In genomic region chr7:17091280-17091679, GRCm38 (mm10) we compare ENCODE assay signal across 9 mouse cellular contexts. TPM values are rescaled to one million over a fixed set of nuclear protein-coding genes. Genes with fewer than 3 reads are reported as not detected.
A peak's percentile ranks its signal among the peaks of the same experiment; 100 is the strongest.
DNase-seq lines count a peak whose midpoint lies in the region; ATAC-seq and TF ChIP-seq lines count a peak whose summit lies in the region.
"Had no signal": no experiment of that assay in that cellular context is flagged by ENCODE, and none has a peak within 500 bp of the region (broad histone marks: within the 10 kb centered on the region; RNA-seq: fewer than 3 reads in every experiment).

No protein-coding gene starts in this region.

- peak; percentile 4 for DNase-seq in embryonic facial prominence, embryonic 11.5 days (ENCODE audit: low spot score)
- no peak for DNase-seq in embryonic facial prominence, embryonic 10.5 days (ENCODE audit: low spot score)
- DNase-seq in lung, postnatal 0 days (ENCODE audit: low spot score), result no peak
- DNase-seq in lung, postnatal 25 days (ENCODE audit: low spot score), result no peak
- peak; percentile 16 to 29 for DNase-seq in thymus, postnatal 36 days
- DNase-seq in neural tube, embryonic 10.5 days (ENCODE audit: extremely low spot score, low spot score), result no peak
- DNase-seq: kidney, adult 18-20 months had no signal

- peak; percentile 55 for TF ChIP-seq CTCF in lung, postnatal 0 days (IDR thresholded peaks at IDR 0.05)

- H3K4me2 ChIP-seq in embryonic facial prominence, embryonic 11.5 days (ENCODE audit: low read depth, low read length), result no peak overlapping the region
- H3K4me2 ChIP-seq in lung, postnatal 0 days (replicated peaks; ENCODE audit: low read depth, low read length), result no peak overlapping the region
- no peak overlapping the region for H3K4me2 ChIP-seq in forebrain, embryonic 12.5 days

- H3K4me3 ChIP-seq in embryonic facial prominence, embryonic 11.5 days (ENCODE audit: low read depth, low read length), result no peak overlapping the region
- H3K4me3 ChIP-seq in embryonic facial prominence, embryonic 10.5 days, result no peak overlapping the region
- no peak overlapping the region for H3K4me3 ChIP-seq in lung, postnatal 0 days (ENCODE audit: low read depth, low read length)
- H3K4me3 ChIP-seq in forebrain, embryonic 12.5 days (replicated peaks), result no peak overlapping the region

- H3K27me3 ChIP-seq in embryonic facial prominence, embryonic 11.5 days (ENCODE audit: control insufficient read depth, insufficient read depth, low read length), result no peaks in the 10 kb centered on the region
- H3K27me3 ChIP-seq in embryonic facial prominence, embryonic 10.5 days (replicated peaks; ENCODE audit: low read depth, poor library complexity, severe bottlenecking), result no peaks in the 10 kb centered on the region
- no peaks in the 10 kb centered on the region for H3K27me3 ChIP-seq in lung, postnatal 0 days (replicated peaks; ENCODE audit: insufficient read depth, low read length)
- H3K27me3 ChIP-seq in forebrain, embryonic 12.5 days, result no peaks in the 10 kb centered on the region

- WGBS in embryonic facial prominence, embryonic 11.5 days, result 23% methylated on average over 1 of the region's 1 CpGs
- 7% methylated on average over 1 of the region's 1 CpGs for WGBS in embryonic facial prominence, embryonic 10.5 days
- 10% methylated on average over 1 of the region's 1 CpGs for WGBS in lung, postnatal 0 days
- 22% methylated on average over 1 of the region's 1 CpGs for WGBS in forebrain, embryonic 12.5 days

- no peak overlapping the region for H3K9ac ChIP-seq in embryonic facial prominence, embryonic 11.5 days (replicated peaks; ENCODE audit: low read length)
- no peak overlapping the region for H3K9ac ChIP-seq in lung, postnatal 0 days (replicated peaks; ENCODE audit: low read depth)
- no peak overlapping the region for H3K9ac ChIP-seq in forebrain, embryonic 12.5 days

- no peak overlapping the region for H3K27ac ChIP-seq in embryonic facial prominence, embryonic 11.5 days (replicated peaks; ENCODE audit: low read depth, low read length)
- H3K27ac ChIP-seq in embryonic facial prominence, embryonic 10.5 days (replicated peaks), result no peak overlapping the region
- no peak overlapping the region for H3K27ac ChIP-seq in lung, postnatal 0 days (ENCODE audit: low read length)
- H3K27ac ChIP-seq in forebrain, embryonic 12.5 days, result no peak overlapping the region

- H3K36me3 ChIP-seq in embryonic facial prominence, embryonic 11.5 days (replicated peaks; ENCODE audit: control insufficient read depth, insufficient read depth, low read depth, low read length), result no peaks in the 10 kb centered on the region
- no peaks in the 10 kb centered on the region for H3K36me3 ChIP-seq in embryonic facial prominence, embryonic 10.5 days (replicated peaks)
- no peaks in the 10 kb centered on the region for H3K36me3 ChIP-seq in lung, postnatal 0 days (ENCODE audit: insufficient read depth, low read length)
- no peaks in the 10 kb centered on the region for H3K36me3 ChIP-seq in forebrain, embryonic 12.5 days (replicated peaks)

- no peaks in the 10 kb centered on the region for H3K4me1 ChIP-seq in embryonic facial prominence, embryonic 11.5 days (ENCODE audit: control insufficient read depth, insufficient read depth, low read length)
- H3K4me1 ChIP-seq in embryonic facial prominence, embryonic 10.5 days, result no peaks in the 10 kb centered on the region
- no peaks in the 10 kb centered on the region for H3K4me1 ChIP-seq in lung, postnatal 0 days (ENCODE audit: insufficient read depth, low read depth, low read length)
- no peaks in the 10 kb centered on the region for H3K4me1 ChIP-seq in forebrain, embryonic 12.5 days

- ATAC-seq in embryonic facial prominence, embryonic 11.5 days (replicated peaks; ENCODE audit: insufficient number of reproducible peaks, low FRiP score, low TSS enrichment, low read depth), result no peak
- ATAC-seq in lung, postnatal 0 days, result no peak
- ATAC-seq in granulocyte monocyte progenitor cell, adult 5-6 weeks (replicated peaks; ENCODE audit: poor library complexity, severe bottlenecking), result peak; percentile 52; the same call in 1 of the 2 replicates
- no peak for ATAC-seq in forebrain, embryonic 12.5 days (ENCODE audit: low FRiP score)

- no peak for TF ChIP-seq EP300 in lung, postnatal 0 days (IDR thresholded peaks at IDR 0.05)

- no peaks in the 10 kb centered on the region; the same call in 1 of the 2 replicates for H3K9me3 ChIP-seq in embryonic facial prominence, embryonic 11.5 days (replicated peaks; ENCODE audit: control insufficient read depth, low read length)
- H3K9me3 ChIP-seq in embryonic facial prominence, embryonic 10.5 days, result peaks cover 14% of the 10 kb centered on the region; the same call in 1 of the 2 replicates
- no peaks in the 10 kb centered on the region for H3K9me3 ChIP-seq in lung, postnatal 0 days (ENCODE audit: low read length)
- H3K9me3 ChIP-seq in forebrain, embryonic 12.5 days, result no peaks in the 10 kb centered on the region

RNA-seq across cellular contexts. Expression of gene Psg16, which starts 17.4 kb away (rescaled TPM):
- polyA plus RNA-seq in embryonic facial prominence, embryonic 11.5 days (2014; fragmentation: Nextera tagmentation; extraction: Ambion mirVana), result 0.10 and 0.11 TPM in 2 replicates
- 0.09 and 0.10 TPM in 2 replicates for polyA plus RNA-seq in embryonic facial prominence, embryonic 10.5 days (2016; fragmentation: Nextera tagmentation; extraction: Ambion mirVana)
- 0.18 and 0.21 TPM in 2 replicates for polyA plus RNA-seq in lung, postnatal 0 days (2015; fragmentation: Nextera tagmentation; extraction: Ambion mirVana)
- total RNA-seq in granulocyte monocyte progenitor cell, adult 5-6 weeks (2014; fragmentation: Nextera tagmentation), result 0.15 and 0.49 TPM in 2 replicates
- total RNA-seq in granulocyte monocyte progenitor cell, adult 5-6 weeks (2017), result 0.22 and 0.41 TPM in 2 replicates
- polyA plus RNA-seq in forebrain, embryonic 12.5 days (2016; fragmentation: Nextera tagmentation; extraction: Ambion mirVana), result 0.26 and 0.27 TPM in 2 replicates

RNA-seq across cellular contexts. Expression of gene Hif3a, which starts 29.1 kb away (rescaled TPM):
- polyA plus RNA-seq in embryonic facial prominence, embryonic 11.5 days (2014; fragmentation: Nextera tagmentation; extraction: Ambion mirVana), result 6.7 TPM in 2 replicates
- polyA plus RNA-seq in embryonic facial prominence, embryonic 10.5 days (2016; fragmentation: Nextera tagmentation; extraction: Ambion mirVana), result 5.6 and 5.7 TPM in 2 replicates
- polyA plus RNA-seq in lung, postnatal 0 days (2015; fragmentation: Nextera tagmentation; extraction: Ambion mirVana), result 5.3 and 8.2 TPM in 2 replicates
- 0.04 and 1.1 TPM in 2 replicates for total RNA-seq in granulocyte monocyte progenitor cell, adult 5-6 weeks (2014; fragmentation: Nextera tagmentation)
- 0.05 and 0.47 TPM in 2 replicates for total RNA-seq in granulocyte monocyte progenitor cell, adult 5-6 weeks (2017)
- 8.7 and 9.9 TPM in 2 replicates for polyA plus RNA-seq in forebrain, embryonic 12.5 days (2016; fragmentation: Nextera tagmentation; extraction: Ambion mirVana)

RNA-seq across cellular contexts. Expression of gene Ceacam3, which starts 58.8 kb away (rescaled TPM):
- not detected in 2 replicates for polyA plus RNA-seq in embryonic facial prominence, embryonic 11.5 days (2014; fragmentation: Nextera tagmentation; extraction: Ambion mirVana)
- polyA plus RNA-seq in embryonic facial prominence, embryonic 10.5 days (2016; fragmentation: Nextera tagmentation; extraction: Ambion mirVana), result not detected in 2 replicates
- polyA plus RNA-seq in lung, postnatal 0 days (2015; fragmentation: Nextera tagmentation; extraction: Ambion mirVana), result not detected in 2 replicates
- total RNA-seq in granulocyte monocyte progenitor cell, adult 5-6 weeks (2014; fragmentation: Nextera tagmentation), result not detected in 2 replicates
- not detected in 2 replicates for total RNA-seq in granulocyte monocyte progenitor cell, adult 5-6 weeks (2017)
- polyA plus RNA-seq in forebrain, embryonic 12.5 days (2016; fragmentation: Nextera tagmentation; extraction: Ambion mirVana), result not detected in 2 replicates

Comparison
In these comparisons a context has a peak if more than half of its experiments do, and no peak if none do; other contexts are left out.
1. DNase-seq: peak in embryonic facial prominence, embryonic 11.5 days (single experiment) and thymus, postnatal 36 days (2 of 2); none in embryonic facial prominence, embryonic 10.5 days (single experiment), lung, postnatal 0 days (single experiment), lung, postnatal 25 days (single experiment) and neural tube, embryonic 10.5 days (single experiment).